Mouse (Mus musculus) neural tube, embryonic 15.5 days (tissue): ENCODE data around the gene Zfp986. TPM values are rescaled to one million over a fixed set of nuclear protein-coding genes. Genes with fewer than 3 reads are reported as not detected.

Source experiments
- polyA plus RNA-seq: library from polyadenylated mRNA; unstranded; fragments of >200 nt; fragmentation: Nextera tagmentation; extraction: Ambion mirVana; gene quantifications from 2 replicates; pipeline ENCODE4 v1.2.1, GENCODE M21; 2015

Zfp986 gene
- polyA plus RNA-seq, 1 experiment from 2014 or later: 0.14 TPM

Other genes starting within 250 kb of the Zfp986 start
- 0.05 TPM in 1 of 2 replicates, not detected in the other for gene Zfp980, start 198.1 kb upstream of the Zfp986 start, polyA plus RNA-seq
- 0.13 TPM in 1 of 2 replicates, not detected in the other for gene Zfp987, start 228.5 kb downstream of the Zfp986 start, polyA plus RNA-seq